Mouse (Mus musculus) telencephalon, adult 2 months (tissue): ENCODE data around the gene Pgp.
"Not testable (repeated sequence)": the region's sequence is repeated elsewhere in the genome, so short reads cannot be mapped to it uniquely, and the experiment has no call there.

Experiments used
- DNase-seq: peaks from one replicate; pipeline ENCODE4 v3.0.0-alpha.2; 2011; ENCODE audit warnings: low read depth, low spot score

Pgp gene

DNA sequence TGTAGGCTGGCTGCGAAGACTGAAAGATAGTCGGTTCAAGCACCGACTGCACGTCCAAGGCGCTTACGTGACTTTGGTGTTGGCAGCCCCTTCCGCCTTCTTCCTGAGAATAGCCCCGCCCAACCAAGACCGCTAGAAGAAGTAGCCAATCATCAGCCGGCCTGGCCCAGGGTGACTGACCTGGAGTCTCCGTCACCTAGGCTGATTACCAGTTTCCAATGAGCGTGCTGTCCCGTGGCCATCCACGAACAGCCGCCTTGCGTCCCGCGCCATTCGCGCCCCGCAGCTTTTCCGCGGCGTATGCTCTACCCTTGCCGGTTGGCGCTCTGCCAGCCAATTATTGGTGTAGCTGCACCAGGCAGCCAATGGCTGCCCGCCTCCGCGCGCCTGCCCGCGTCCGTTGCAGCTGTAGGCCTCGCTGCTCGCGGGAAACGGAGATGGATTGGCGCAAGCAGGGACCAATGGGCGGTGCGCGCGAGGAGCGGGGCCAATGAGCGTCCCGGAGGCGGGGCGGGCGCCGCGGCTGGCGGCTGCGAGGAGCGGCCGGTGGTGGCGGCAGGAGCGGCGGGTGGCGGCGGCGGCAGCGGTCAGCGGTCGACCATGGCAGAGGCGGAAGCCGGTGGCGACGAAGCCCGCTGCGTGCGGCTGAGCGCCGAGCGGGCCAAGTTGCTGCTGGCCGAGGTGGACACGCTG, at the start of gene Pgp, which contains the start of gene E4f1:
Gene Pgp (plus strand): TSS at position 483 of the 693 bp plus-strand sequence.
Gene E4f1 (minus strand): TSS at position 404 of the 693 bp plus-strand sequence.
- DNase-seq: peak; percentile 97

DNA sequence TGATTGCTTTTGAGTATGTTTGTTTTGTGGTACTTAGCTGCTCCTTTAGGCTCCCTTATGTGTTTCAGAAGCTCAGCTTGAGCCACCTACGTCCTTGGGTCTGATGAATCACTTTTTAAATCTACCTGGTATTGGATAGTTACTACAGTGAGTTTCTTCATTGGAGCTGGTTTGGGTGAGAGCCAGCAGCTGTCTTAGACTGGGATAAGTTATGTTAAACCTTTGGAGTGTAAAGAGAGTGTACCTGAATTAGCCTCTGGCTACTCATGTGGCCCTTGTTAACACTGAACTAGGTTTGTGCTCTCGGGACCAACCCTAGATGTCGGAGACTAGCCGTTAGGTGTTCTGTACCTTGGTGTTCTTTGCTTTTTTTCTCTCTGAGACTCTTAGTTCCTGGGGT, 47.1 kb upstream of the Pgp start:
- DNase-seq: no peak

DNA sequence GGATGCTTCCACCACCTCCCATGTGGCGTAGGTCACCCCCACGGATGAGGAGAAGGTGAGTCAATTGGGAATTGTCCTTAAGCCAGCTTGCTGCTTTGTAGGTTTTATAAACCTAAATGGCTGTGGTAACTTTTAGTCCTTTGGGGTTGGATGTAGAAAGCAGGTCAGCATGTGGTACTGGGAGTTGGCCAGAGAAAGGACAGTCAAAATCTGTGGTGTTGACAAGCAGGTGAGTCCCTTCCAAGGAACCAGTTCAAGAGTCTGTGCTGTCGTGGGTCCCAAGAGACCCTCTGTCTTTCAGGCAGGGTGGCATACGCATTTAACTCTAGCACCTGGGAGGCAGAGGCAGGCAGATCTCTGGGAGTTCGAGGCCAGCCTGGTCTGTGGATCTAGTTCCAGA, 45.7 kb upstream of the Pgp start:
- DNase-seq: no peak

DNA sequence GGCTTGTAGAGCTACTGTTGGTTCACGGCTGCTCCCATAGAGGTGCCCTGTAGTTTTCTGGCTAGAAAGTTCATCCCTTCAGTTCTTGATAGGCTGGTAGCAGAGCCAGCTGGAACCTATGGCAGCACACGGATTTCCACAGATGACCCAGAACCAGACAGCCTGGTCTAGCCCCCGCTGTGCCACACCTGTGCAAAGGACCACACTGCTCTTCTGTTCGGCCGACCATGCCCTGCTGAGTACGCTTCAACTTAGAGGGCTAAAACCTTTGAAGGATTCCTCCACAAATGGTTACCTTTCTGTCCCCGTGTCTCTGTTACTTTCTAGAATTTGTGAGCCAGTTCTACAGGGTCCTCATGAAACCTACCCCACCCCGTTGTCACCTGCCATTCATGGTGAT, 44.9 kb upstream of the Pgp start:
- DNase-seq: not testable (repeated sequence)

DNA sequence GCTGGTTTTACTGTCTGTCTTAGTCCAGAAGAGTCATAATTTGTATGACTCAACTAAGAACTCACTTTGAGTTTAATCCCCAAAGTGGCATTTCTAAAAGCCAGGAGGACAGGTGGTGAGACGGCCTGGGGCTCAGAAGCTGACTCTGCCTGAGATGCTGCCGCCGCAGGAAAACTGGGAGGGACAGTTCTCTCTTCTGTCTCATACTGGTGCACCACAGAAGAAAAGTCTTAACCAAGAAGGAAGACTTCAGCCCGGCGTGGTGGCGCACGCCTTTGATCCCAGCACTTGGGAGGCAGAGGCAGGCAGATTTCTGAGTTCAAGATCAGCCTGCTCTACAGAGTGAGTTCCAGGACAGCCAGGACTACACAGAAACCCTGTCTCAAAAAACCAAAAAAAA, 44.3 kb upstream of the Pgp start:
- no peak for DNase-seq

DNA sequence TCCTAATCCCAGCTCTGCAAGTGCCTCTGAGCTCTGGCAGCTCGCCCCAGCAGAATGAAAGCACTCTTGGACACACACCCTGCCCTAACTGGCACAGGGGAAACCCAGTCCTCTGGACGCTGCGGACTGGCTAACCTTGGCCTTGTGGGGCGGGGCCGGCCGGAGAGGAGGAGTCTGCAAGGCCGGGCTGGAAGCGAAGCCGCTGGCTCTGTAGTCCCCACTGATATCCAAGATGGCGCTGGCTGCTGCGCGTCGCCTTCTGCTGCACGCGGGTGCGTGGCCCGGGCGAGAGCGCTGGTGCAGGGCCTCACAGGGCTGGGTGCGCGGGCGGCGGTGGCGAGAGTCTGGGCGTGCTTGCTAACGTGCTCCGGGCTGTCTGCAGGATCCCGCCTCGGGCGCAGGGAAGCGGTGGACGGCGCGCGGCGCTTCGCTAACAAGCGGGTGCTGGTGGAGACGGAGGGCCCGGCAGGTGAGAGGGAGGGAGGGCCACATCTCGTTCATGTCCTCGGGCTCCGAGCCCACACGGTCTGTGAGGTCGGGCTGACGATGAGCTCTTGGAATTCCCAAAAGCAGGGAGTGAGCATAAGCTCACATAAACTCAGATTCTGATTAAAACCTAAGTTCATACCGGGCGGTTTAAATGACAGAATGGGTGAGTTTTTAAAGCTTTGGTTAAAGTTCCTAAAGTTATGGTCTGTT, 43.6 kb upstream of the Pgp start, which contains the start of gene Eci1:
Gene Eci1 (plus strand): TSS at position 171 of the 699 bp plus-strand sequence.
- peak; percentile 76 for DNase-seq

DNA sequence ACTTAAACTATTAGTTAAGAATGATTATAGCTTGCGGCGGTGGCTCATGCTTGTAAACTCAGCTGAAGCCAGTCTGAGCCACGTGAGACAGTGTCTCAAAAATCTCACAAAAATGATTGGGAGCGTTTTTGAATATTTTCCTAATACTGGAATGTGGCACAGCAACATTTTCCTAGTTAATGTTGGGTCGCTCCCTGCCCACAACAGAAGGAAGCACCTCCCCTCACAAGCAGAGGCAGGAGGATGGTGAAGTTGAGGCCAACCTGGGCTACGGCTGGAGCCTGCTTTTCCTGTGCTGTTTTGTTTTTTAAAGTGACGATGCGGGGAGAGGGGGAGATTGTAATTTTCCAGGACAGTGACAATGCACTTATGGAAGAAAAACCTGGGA, 43.0 kb upstream of the Pgp start:
- no peak for DNase-seq

DNA sequence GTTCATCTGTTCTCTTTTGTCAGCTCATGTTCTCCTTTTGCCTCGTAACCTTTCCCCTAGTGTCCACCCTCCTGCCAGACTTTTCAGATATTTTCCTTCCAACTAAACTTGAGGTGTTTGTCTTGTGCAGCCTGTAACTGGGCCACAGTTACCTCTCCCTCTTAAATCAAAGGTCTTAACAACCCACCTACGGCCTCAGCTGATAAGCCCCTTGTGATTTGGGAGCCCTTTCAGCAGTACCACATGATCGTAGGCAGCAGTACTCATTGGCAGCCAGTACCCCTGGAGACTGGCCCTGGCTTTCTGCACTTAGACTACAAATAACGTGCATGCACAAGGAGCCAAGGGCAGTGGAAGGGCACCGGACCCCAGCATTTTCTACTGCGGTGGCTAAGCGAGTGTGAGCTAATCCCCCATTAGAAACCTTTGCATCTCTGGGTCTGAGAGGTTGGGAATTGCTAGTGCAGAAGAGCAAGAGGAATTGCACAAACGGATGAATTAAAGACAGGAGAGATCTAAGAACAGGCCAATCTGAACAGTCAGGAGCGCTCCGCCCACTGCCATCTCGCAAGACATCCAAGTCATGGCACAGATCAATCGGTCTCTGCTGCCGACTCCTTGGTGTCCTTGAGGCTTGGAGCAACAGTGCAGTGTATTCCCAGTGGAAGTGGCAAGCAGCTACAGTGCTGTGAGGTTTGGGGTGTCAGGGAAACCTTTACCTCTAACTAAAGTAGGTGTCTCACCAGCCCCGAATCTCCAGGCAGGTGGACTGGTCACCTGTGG, 40.8 kb upstream of the Pgp start:
- no peak for DNase-seq

DNA sequence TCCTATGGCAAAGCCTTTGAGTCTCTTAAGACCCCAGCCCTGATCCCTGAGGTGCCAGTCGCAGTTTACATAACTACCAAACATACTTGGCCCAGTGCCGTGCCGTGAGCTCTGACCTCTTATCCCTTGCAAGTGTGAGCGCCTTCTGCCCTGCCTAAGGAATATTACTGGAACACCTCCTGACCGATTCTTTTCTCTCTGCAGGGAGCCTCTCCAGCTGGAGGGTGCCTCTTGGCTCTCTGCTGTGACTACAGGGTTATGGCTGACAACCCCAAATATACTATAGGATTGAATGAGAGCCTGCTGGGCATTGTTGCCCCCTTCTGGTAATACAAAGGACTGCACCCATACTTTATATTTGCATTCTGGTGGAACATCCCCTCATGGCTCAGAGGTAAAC, 33.2 kb upstream of the Pgp start:
- no peak for DNase-seq

DNA sequence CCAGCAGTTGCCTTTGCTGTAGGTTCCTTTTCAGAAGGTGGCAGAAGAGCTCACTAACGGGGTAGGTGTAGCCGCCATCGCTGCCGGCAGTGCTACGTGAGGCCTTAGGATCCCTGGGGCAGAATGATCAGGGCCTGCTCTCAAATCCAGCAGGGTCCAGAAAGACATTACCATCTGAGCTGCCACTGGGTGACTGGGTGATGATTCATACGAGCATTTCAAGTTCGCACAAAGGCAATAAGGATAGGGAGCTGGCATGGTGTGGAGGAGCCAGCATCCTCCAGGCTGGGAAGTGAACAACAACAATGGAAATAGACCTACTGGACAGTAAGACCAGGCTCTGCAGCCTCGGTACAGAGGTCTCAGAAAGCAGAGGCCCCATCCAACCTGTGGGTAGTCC, 29.8 kb upstream of the Pgp start:
- DNase-seq: no peak

DNA sequence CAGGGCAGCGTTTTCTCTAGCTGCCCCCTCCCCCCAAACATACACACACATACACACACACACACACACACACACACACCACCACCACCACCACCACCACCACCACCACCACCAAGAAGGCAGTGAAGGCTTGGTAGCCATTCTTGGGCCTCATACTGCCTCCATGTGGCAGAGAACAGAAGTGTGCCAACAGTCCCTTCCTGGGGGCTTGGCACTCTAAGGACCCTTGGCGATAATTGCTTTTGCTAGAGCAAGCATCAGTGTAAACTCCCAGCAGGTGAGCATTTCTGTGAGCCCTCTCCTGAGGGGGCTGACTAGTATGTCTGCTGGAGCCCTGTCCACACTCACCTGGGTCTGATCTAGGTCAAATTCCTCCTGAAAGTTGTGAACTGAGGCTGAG, 29.0 kb upstream of the Pgp start:
- no peak for DNase-seq

DNA sequence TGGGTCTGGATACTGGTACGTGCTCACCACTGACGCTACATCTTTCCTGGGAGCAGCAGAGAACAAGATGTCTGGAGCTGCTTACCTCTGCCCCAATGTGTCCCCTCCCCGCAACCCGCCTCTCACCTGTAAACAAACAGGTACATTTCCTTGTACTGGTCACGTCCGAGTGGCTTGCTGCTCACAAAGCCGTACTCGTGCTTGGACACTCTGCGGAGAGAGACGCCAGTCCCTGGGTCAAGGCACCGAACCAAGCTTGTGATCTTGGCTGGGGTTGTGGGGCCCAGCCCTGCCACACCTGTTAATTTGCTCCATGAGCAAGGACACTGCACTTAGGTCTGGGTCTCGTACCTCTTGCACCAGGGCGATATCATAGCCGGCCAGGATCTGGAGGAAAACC, 28.1 kb upstream of the Pgp start:
- no peak for DNase-seq

DNA sequence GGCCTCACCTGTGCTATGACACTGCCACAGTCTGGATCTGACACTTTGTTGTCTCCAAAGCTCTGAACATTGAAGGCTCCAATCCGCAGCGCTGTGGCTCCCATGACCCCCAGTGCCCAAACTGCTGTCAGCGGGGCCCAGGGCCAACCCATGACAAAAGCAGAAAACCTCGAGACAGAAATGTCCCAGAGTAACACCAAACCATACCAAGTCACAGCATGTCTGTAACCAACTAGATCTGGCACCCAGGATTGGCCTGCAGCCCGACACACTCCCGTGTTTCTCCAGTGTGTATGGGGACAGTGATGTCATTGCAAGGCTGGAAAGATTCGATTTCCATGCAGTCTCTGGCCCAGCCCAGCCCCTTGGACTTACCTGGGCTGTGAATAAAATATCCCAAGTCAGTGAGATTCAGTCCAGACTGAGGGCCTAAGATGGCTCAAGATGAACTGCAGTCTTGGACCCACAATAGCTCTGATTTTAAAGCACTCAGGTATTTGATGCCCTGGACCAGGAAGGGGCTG, 27.5 kb upstream of the Pgp start, which contains the start of gene Dnase1l2:
Gene Dnase1l2 (minus strand): TSS at position 474 of the 524 bp plus-strand sequence.
- no peak for DNase-seq

DNA sequence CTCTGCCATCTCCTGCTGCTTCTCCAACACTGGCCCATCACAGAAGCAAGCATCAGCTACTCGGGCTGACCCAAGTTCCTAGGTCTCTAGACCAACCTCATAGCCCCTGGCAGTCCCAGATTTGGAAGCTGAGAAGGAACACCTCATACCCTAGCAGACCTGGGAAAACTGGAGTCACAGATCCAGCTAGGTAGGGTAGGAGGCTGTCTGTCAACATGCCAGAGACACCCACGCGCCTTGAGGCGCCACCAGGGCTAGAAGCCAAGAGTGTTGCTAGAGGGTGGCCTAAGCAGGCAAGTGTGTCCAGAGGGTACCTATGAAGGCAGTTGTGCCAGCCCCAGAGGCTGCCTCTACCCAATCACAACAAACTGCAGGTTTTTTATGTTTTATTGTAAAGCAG, 26.8 kb upstream of the Pgp start:
- DNase-seq: peak; percentile 23

DNA sequence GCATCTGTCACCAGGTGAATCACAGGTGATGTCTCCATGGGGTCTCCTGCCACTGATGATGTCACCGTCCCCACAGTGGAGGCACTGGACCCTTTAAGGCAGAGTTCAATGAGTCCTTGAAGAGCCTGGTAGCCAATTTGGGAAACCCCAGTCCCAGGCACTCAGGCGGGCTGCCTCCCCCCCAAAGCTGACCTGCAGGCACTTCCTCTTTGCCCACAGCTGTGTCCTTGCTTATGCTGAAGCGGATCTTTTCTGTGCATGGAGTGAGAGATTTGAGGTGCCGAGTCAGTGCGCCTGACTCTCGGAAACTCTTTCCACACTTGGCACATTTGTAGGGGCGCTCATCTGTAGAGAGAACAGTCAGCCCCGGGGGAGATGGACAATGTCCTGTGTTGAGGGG, 23.6 kb upstream of the Pgp start:
- no peak for DNase-seq

DNA sequence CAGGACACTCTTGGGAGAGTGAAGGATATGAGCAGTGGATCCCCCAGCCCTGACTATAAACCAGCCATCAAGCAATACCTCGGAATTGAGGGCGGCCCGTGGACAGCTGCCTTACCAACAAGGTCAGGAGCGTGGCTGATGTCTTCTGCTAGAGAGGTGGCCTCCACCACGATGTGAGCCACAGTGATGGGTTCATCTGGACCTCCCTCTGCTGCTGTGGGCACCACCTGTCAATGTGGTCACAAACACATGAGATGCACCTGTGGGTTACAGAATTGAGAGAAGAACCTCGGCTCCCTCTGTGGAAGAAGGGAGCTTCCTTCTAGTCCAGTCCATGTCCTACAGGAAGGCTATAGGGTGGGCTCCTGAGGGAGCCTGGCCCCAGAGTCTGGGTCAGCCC, 20.7 kb upstream of the Pgp start:
- DNase-seq: no peak

DNA sequence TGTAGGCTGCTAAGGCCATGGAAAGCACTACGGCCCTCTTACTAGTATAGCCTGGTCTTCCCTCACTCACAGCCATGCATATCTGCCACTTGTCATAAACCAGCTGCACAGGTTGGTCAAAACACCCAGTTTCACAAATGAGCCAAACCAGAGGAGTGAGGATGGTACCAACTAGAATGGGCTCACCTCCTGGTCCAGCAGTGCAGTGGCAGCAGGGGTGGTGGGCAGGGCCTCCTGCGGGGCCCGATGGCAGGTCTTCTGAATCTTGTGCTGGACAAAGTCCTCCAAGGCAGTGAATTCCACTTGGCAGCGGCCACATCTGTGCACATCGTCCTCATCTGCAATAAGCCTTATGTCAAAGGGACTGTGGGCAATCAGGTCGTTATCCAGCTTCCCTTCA, 19.0 kb upstream of the Pgp start:
- no peak for DNase-seq

DNA sequence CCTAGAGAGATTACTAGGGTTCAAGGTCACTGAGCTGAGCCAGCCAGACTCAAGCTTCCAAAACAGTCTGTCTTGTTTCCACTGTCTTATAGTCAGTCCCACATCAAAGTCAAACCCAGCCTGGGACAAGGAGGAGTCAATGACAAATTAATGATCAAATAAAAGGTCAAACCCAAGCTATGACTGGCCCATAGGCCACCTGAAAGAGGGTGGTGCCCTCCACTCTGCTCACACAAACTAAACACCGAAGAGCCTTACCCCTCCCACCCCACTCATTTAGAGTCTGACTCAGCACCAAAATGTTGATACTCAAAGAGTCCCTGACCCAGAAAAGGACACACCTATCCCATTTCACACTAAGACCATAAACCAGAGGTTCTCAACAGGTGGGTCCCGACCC, 16.8 kb upstream of the Pgp start:
- no peak for DNase-seq

DNA sequence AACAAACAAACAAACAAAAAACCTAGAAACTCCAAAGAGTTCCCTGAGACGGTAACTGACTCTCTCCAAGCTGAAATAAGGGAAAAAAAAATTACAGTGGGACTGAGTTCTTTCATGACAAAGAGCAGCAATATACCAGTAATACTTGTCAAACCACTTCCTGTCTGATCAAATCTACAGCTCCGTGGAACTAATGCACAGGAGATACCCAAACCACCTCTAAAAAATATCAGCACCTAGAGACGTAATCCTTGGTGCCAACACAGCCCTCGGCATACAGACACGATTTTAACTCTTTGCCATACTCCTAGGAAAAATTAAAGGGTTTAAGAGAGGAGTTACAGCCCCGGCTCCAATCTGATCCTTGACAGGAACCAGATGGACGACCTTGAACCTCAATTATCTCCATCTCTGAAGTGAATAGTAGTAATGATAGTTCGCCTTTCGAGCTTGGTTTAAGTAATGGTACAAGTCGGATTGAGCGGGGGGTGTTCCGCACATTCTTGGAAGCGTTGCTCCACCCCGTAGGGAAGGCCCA, 15.9 kb upstream of the Pgp start:
- no peak for DNase-seq

DNA sequence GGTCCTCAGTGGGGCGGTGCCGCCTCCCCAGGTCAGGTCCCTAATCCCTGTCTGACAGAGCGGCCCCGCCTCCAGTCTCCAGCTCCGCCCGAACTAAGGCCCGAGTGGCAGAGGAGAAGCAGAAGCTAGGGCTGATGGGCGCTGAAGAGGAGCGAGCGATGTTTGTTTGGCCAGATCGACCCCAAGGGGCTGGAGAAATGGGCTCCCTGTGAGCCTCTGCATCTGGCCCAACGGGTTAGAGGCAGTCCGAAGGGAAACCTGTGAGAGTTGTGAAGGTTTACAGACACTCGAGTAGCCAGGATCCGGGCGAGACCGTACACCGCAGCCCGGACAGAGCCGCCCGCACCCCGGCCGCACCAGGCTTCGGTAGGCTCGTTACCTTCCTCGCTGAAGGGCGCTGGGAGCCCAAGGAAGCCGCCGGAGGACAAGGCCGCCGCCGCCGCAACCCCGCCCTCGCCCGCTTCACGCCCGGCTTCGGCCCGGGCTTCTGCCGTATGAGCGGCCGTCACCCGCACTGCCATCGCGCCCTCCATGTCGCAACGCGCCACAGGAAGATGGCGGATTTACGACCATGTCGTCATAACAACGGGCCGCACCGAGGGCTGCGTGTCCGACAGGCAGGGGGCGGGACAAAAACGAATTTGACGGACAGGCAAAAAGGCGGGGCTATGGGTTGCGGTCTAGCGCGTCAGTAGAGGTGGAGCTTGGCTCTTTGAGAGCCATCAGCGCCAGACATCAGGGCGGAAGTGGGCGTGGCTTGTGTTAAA, 15.3 kb upstream of the Pgp start:
- DNase-seq: peak; percentile 99

DNA sequence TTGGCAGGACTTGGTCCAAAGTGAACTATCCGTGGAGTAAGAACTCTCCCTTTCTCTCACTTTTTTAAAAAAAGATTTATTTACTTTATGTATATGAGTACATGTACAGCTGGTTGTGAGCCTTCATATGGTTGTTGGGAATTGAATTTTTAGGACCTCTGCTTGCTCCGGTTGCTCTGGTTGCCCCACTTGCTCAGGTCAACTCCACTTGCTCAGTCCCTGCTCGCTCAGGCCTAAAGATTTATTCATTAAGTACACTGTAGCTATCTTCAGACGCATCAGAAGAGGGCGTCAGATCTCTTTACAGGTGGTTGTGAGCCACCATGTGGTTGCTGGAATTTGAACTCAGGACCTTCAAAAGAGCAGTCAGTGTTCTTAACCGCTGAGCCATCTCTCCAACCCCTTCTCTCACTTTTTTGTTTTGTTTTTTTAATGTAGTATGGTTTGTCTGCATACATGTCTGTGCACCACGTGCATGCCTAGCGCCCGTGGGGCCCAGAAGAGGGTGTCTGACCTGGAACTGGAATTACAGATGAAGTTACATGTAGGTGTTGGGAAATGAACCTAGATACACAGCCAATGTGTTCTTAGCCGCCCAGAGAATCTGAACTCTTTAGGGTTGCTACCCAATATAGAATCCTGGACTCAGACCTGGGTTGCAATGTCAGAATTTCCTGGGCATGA, 14.5 kb upstream of the Pgp start:
- DNase-seq: not testable (repeated sequence)
